18 mouse cellular contexts compared by ENCODE assay signal in genomic region chr7:137879296-137879695, GRCm38 (mm10).
DNase-seq lines count a peak whose midpoint lies in the region; TF ChIP-seq lines count a peak whose summit lies in the region.
"Had no signal": no experiment of that assay in that cellular context is flagged by ENCODE, and none has a peak within 500 bp of the region (broad histone marks: within the 10 kb centered on the region; RNA-seq: fewer than 3 reads in every experiment).

No protein-coding gene starts in this region.

- no peaks in the 10 kb centered on the region for H3K79me2 ChIP-seq in heart, adult 2 months (replicated peaks; ENCODE audit: control insufficient read depth, insufficient read depth, low read length)

- no peaks in the 10 kb centered on the region for H3K9me3 ChIP-seq in heart, embryonic 10.5 days
- H3K9me3 ChIP-seq: forebrain, embryonic 10.5 days; forebrain, embryonic 13.5 days; hindbrain, embryonic 12.5 days; hindbrain, embryonic 15.5 days had no signal

- no peaks in the 10 kb centered on the region for H3K36me3 ChIP-seq in heart, embryonic 10.5 days
- no peaks in the 10 kb centered on the region for H3K36me3 ChIP-seq in heart, adult 2 months (ENCODE audit: control insufficient read depth, insufficient read depth, low read length)
- H3K36me3 ChIP-seq: forebrain, embryonic 10.5 days; G1E; hindbrain, embryonic 12.5 days; hindbrain, embryonic 15.5 days had no signal

- DNase-seq in cerebellum, adult 2 months = peak; percentile 11 to 49
- DNase-seq in cerebellum, adult 18-20 months = no peak
- DNase-seq in cerebellum, postnatal 25 days = peak; percentile 43 to 56
- no peak for DNase-seq in cerebellum, adult 11-12 months
- DNase-seq in heart, embryonic 10.5 days (ENCODE audit: low spot score) = peak; percentile 72
- DNase-seq in heart, adult 2 months = no peak
- DNase-seq: adrenal gland, postnatal 10 days; adrenal gland, postnatal 36 days; B cell, adult 2 months; gastrocnemius, postnatal 10 days; gastrocnemius, postnatal 36 days; kidney, adult 2 months had no signal

- no peak for TF ChIP-seq EP300 in heart, adult 2 months (IDR thresholded peaks at IDR 0.05; ENCODE audit: insufficient read depth, low read depth, low read length)

- no peak overlapping the region for H3K27ac ChIP-seq in cerebellum, adult 2 months (ENCODE audit: insufficient read depth, low read length)
- H3K27ac ChIP-seq in heart, embryonic 10.5 days = no peak overlapping the region
- no peak overlapping the region for H3K27ac ChIP-seq in heart, adult 2 months
- H3K27ac ChIP-seq: forebrain, embryonic 10.5 days; forebrain, embryonic 13.5 days; hindbrain, embryonic 12.5 days; hindbrain, embryonic 15.5 days had no signal

- H3K9ac ChIP-seq in heart, adult 2 months (ENCODE audit: low read depth, low read length) = no peak overlapping the region
- H3K9ac ChIP-seq: forebrain, embryonic 13.5 days; hindbrain, embryonic 12.5 days; hindbrain, embryonic 15.5 days had no signal

- WGBS in cerebellum, adult 2 months = 19% methylated on average over 12 of the region's 12 CpGs
- WGBS in heart, embryonic 10.5 days = 86% methylated on average over 12 of the region's 12 CpGs
- WGBS in heart, adult 2 months = 84% methylated on average over 12 of the region's 12 CpGs

- H3K4me3 ChIP-seq in cerebellum, adult 2 months (replicated peaks; ENCODE audit: insufficient read depth, low read depth, low read length) = no peak overlapping the region
- no peak overlapping the region for H3K4me3 ChIP-seq in heart, embryonic 10.5 days
- H3K4me3 ChIP-seq in heart, adult 2 months = no peak overlapping the region
- H3K4me3 ChIP-seq: forebrain, embryonic 10.5 days; forebrain, embryonic 13.5 days; hindbrain, embryonic 12.5 days; hindbrain, embryonic 15.5 days had no signal

- intact Hi-C loops in heart, adult 2 months (cut with DNase I) = no loop called here

- peaks cover 5% of the 10 kb centered on the region; the same call in 1 of the 2 replicates for H3K4me1 ChIP-seq in cerebellum, adult 2 months (ENCODE audit: control insufficient read depth, insufficient read depth, low read length)
- H3K4me1 ChIP-seq in heart, embryonic 10.5 days = no peaks in the 10 kb centered on the region
- no peaks in the 10 kb centered on the region; the same call in 1 of the 2 replicates for H3K4me1 ChIP-seq in heart, adult 2 months (ENCODE audit: control insufficient read depth, insufficient read depth, low read length)
- H3K4me1 ChIP-seq: hindbrain, embryonic 15.5 days had no signal

- no peaks in the 10 kb centered on the region for H3K27me3 ChIP-seq in cerebellum, adult 2 months (ENCODE audit: control insufficient read depth, insufficient read depth, low read length)
- H3K27me3 ChIP-seq in heart, embryonic 10.5 days (ENCODE audit: insufficient read depth, poor library complexity, severe bottlenecking) = 0 out of 2 replicates have a peak, but pooled peaks cover 4% of the 10 kb centered on the region
- no peaks in the 10 kb centered on the region for H3K27me3 ChIP-seq in heart, adult 2 months (ENCODE audit: control insufficient read depth, insufficient read depth, low read length)
- H3K27me3 ChIP-seq: forebrain, embryonic 13.5 days; hindbrain, embryonic 12.5 days; hindbrain, embryonic 15.5 days; Patski had no signal

- no peak for TF ChIP-seq POLR2A in cerebellum, adult 2 months (IDR thresholded peaks at IDR 0.05; ENCODE audit: borderline replicate concordance, insufficient read depth, low read length)
- no peak for TF ChIP-seq POLR2A in heart, adult 2 months (IDR thresholded peaks at IDR 0.05; ENCODE audit: insufficient read depth, low read depth, low read length)

- TF ChIP-seq CTCF in cerebellum, adult 2 months (IDR thresholded peaks at IDR 0.05; ENCODE audit: borderline replicate concordance, insufficient read depth, low read depth, low read length) = no peak
- TF ChIP-seq CTCF in heart, adult 2 months (IDR thresholded peaks at IDR 0.05) = no peak

Comparison
In these comparisons a context has a peak if more than half of its experiments do, and no peak if none do; other contexts are left out.
1. DNase-seq: peak in cerebellum, adult 2 months (2 of 2), cerebellum, postnatal 25 days (2 of 2) and heart, embryonic 10.5 days (single experiment); none in cerebellum, adult 18-20 months (0 of 2), cerebellum, adult 11-12 months (single experiment) and heart, adult 2 months (0 of 2).